8 mouse cellular contexts compared by ENCODE assay signal in the genomic region with DNA sequence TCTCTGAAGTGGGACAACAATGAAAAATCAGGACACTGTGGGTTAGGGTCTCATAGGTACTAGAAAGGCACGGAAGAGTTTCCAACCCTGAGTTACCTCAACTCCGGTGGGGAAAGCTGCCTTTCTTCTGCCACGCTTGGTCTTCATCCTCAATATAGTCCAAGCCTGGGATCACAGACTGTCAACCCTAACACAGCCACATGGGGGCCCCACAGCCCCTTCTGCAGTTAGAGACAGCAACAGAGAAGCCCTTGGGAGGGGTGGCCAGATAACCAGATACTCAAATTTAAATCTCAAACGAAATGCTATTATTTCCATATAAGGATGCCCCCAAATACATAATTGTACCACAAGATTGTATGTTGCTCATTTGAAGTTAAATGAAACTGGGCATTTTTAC. TPM values are rescaled to one million over a fixed set of nuclear protein-coding genes. Genes with fewer than 3 reads are reported as not detected.
A peak's percentile ranks its signal among the peaks of the same experiment; 100 is the strongest.
DNase-seq lines count a peak whose midpoint lies in the region; ATAC-seq lines count a peak whose summit lies in the region.

No protein-coding gene starts in this region.

- no peaks in the 10 kb centered on the region for H3K27me3 ChIP-seq in midbrain, embryonic 11.5 days (ENCODE audit: control insufficient read depth, insufficient read depth, low read length)
- H3K27me3 ChIP-seq in midbrain, embryonic 13.5 days, result no peaks in the 10 kb centered on the region
- H3K27me3 ChIP-seq in embryonic facial prominence, embryonic 10.5 days (replicated peaks; ENCODE audit: low read depth, poor library complexity, severe bottlenecking), result no peaks in the 10 kb centered on the region
- no peaks in the 10 kb centered on the region for H3K27me3 ChIP-seq in intestine, embryonic 14.5 days (replicated peaks; ENCODE audit: control insufficient read depth, insufficient read depth, low read length)
- H3K27me3 ChIP-seq in hindbrain, embryonic 13.5 days, result no peaks in the 10 kb centered on the region

- no peak overlapping the region for H3K27ac ChIP-seq in midbrain, embryonic 11.5 days (ENCODE audit: low read depth, low read length)
- H3K27ac ChIP-seq in midbrain, embryonic 13.5 days, result no peak overlapping the region
- 0 out of 2 replicates have a peak overlapping the region, but pooled peaks have one; percentile 51 for H3K27ac ChIP-seq in embryonic facial prominence, embryonic 10.5 days (replicated peaks)
- H3K27ac ChIP-seq in intestine, embryonic 14.5 days (ENCODE audit: low read depth), result peak overlapping the region; percentile 95
- no peak overlapping the region for H3K27ac ChIP-seq in hindbrain, embryonic 13.5 days

- H3K4me3 ChIP-seq in midbrain, embryonic 11.5 days (ENCODE audit: low read depth, low read length), result no peak overlapping the region
- H3K4me3 ChIP-seq in midbrain, embryonic 13.5 days (replicated peaks), result no peak overlapping the region
- H3K4me3 ChIP-seq in embryonic facial prominence, embryonic 10.5 days, result no peak overlapping the region
- H3K4me3 ChIP-seq in intestine, embryonic 14.5 days (ENCODE audit: low read depth, low read length), result peak overlapping the region; percentile 47; the same call in 1 of the 2 replicates
- no peak overlapping the region for H3K4me3 ChIP-seq in hindbrain, embryonic 13.5 days

- no peaks in the 10 kb centered on the region for H3K4me1 ChIP-seq in midbrain, embryonic 11.5 days (ENCODE audit: control insufficient read depth, insufficient read depth, low read length)
- H3K4me1 ChIP-seq in midbrain, embryonic 13.5 days (replicated peaks), result peaks cover 7% of the 10 kb centered on the region
- peaks cover 24% of the 10 kb centered on the region for H3K4me1 ChIP-seq in embryonic facial prominence, embryonic 10.5 days
- H3K4me1 ChIP-seq in intestine, embryonic 14.5 days (replicated peaks; ENCODE audit: control insufficient read depth, insufficient read depth, low read length), result peaks cover 44% of the 10 kb centered on the region
- H3K4me1 ChIP-seq in hindbrain, embryonic 13.5 days (replicated peaks), result peaks cover 13% of the 10 kb centered on the region

- 66% methylated on average over 4 of the region's 4 CpGs for WGBS in midbrain, embryonic 11.5 days
- 56% methylated on average over 4 of the region's 4 CpGs for WGBS in midbrain, embryonic 13.5 days
- 69% methylated on average over 4 of the region's 4 CpGs for WGBS in embryonic facial prominence, embryonic 10.5 days
- WGBS in intestine, embryonic 14.5 days, result 52% methylated on average over 4 of the region's 4 CpGs
- WGBS in hindbrain, embryonic 13.5 days, result 66% methylated on average over 4 of the region's 4 CpGs

- DNase-seq in midbrain, embryonic 11.5 days (ENCODE audit: low spot score, missing footprints), result peak; percentile 86
- DNase-seq in NIH3T3 (ENCODE audit: low read depth), result peak; percentile 62
- DNase-seq in embryonic facial prominence, embryonic 10.5 days (ENCODE audit: low spot score), result no peak
- DNase-seq in intestine, embryonic 14.5 days (ENCODE audit: low spot score), result peak; percentile 73
- DNase-seq in liver, result peak; percentile 73
- DNase-seq in retina, postnatal 1 day, result peak; percentile 18

- no peak for ATAC-seq in midbrain, embryonic 11.5 days (ENCODE audit: low FRiP score)
- no peak for ATAC-seq in midbrain, embryonic 13.5 days
- no peak for ATAC-seq in intestine, embryonic 14.5 days (replicated peaks; ENCODE audit: low FRiP score, low TSS enrichment, low read depth)
- no peak for ATAC-seq in hindbrain, embryonic 13.5 days (ENCODE audit: low FRiP score)

- H3K9ac ChIP-seq in midbrain, embryonic 11.5 days (ENCODE audit: low read length), result no peak overlapping the region
- no peak overlapping the region for H3K9ac ChIP-seq in midbrain, embryonic 13.5 days (replicated peaks)
- no peak overlapping the region for H3K9ac ChIP-seq in intestine, embryonic 14.5 days (ENCODE audit: low read length)
- no peak overlapping the region for H3K9ac ChIP-seq in hindbrain, embryonic 13.5 days

- no peak overlapping the region for H3K4me2 ChIP-seq in midbrain, embryonic 11.5 days
- H3K4me2 ChIP-seq in midbrain, embryonic 13.5 days (replicated peaks), result no peak overlapping the region
- H3K4me2 ChIP-seq in intestine, embryonic 14.5 days (ENCODE audit: low read length), result peak overlapping the region; percentile 48
- no peak overlapping the region for H3K4me2 ChIP-seq in hindbrain, embryonic 13.5 days

- no peaks in the 10 kb centered on the region for H3K9me3 ChIP-seq in midbrain, embryonic 11.5 days (ENCODE audit: control insufficient read depth, low read length)
- H3K9me3 ChIP-seq in midbrain, embryonic 13.5 days, result no peaks in the 10 kb centered on the region
- H3K9me3 ChIP-seq in embryonic facial prominence, embryonic 10.5 days, result no peaks in the 10 kb centered on the region
- no peaks in the 10 kb centered on the region for H3K9me3 ChIP-seq in intestine, embryonic 14.5 days (ENCODE audit: control insufficient read depth, low read length)
- H3K9me3 ChIP-seq in hindbrain, embryonic 13.5 days, result no peaks in the 10 kb centered on the region

- no peaks in the 10 kb centered on the region for H3K36me3 ChIP-seq in midbrain, embryonic 11.5 days (ENCODE audit: control insufficient read depth, insufficient read depth, low read length)
- H3K36me3 ChIP-seq in midbrain, embryonic 13.5 days, result no peaks in the 10 kb centered on the region
- no peaks in the 10 kb centered on the region for H3K36me3 ChIP-seq in embryonic facial prominence, embryonic 10.5 days (replicated peaks)
- no peaks in the 10 kb centered on the region for H3K36me3 ChIP-seq in intestine, embryonic 14.5 days (ENCODE audit: control insufficient read depth, insufficient read depth, low read length)
- H3K36me3 ChIP-seq in hindbrain, embryonic 13.5 days, result no peaks in the 10 kb centered on the region

RNA-seq across cellular contexts. Expression of a gene that starts 0.5 kb away (rescaled TPM):
- polyA plus RNA-seq in midbrain, embryonic 11.5 days (2014; fragmentation: Nextera tagmentation; extraction: Ambion mirVana), result 1.9 and 2.2 TPM in 2 replicates
- 0.62 and 0.86 TPM in 2 replicates for polyA plus RNA-seq in midbrain, embryonic 13.5 days (2015; fragmentation: Nextera tagmentation; extraction: Ambion mirVana)
- polyA plus RNA-seq in embryonic facial prominence, embryonic 10.5 days (2016; fragmentation: Nextera tagmentation; extraction: Ambion mirVana), result 0.87 and 1.5 TPM in 2 replicates
- polyA plus RNA-seq in intestine, embryonic 14.5 days (2014; fragmentation: Nextera tagmentation; extraction: Ambion mirVana), result 33.1 and 33.4 TPM in 2 replicates
- polyA plus RNA-seq in hindbrain, embryonic 13.5 days (2015; fragmentation: Nextera tagmentation; extraction: Ambion mirVana), result 0.79 and 0.89 TPM in 2 replicates

RNA-seq across cellular contexts. Expression of a gene that starts 46.0 kb away (rescaled TPM):
- 84.2 and 92.4 TPM in 2 replicates for polyA plus RNA-seq in midbrain, embryonic 11.5 days (2014; fragmentation: Nextera tagmentation; extraction: Ambion mirVana)
- polyA plus RNA-seq in midbrain, embryonic 13.5 days (2015; fragmentation: Nextera tagmentation; extraction: Ambion mirVana), result 99.7 and 102 TPM in 2 replicates
- 86.4 and 87.5 TPM in 2 replicates for polyA plus RNA-seq in embryonic facial prominence, embryonic 10.5 days (2016; fragmentation: Nextera tagmentation; extraction: Ambion mirVana)
- 54.0 and 61.2 TPM in 2 replicates for polyA plus RNA-seq in intestine, embryonic 14.5 days (2014; fragmentation: Nextera tagmentation; extraction: Ambion mirVana)
- polyA plus RNA-seq in hindbrain, embryonic 13.5 days (2015; fragmentation: Nextera tagmentation; extraction: Ambion mirVana), result 94.3 and 96.9 TPM in 2 replicates

Comparison
In these comparisons a context has a peak if more than half of its experiments do, and no peak if none do; other contexts are left out.
1. H3K27ac ChIP-seq: peak in embryonic facial prominence, embryonic 10.5 days (single experiment) and intestine, embryonic 14.5 days (single experiment); none in midbrain, embryonic 11.5 days (single experiment), midbrain, embryonic 13.5 days (single experiment) and hindbrain, embryonic 13.5 days (single experiment).
2. RNA of a gene that starts 0.5 kb away (polyA plus RNA-seq): 33.1 to 33.4 TPM in intestine, embryonic 14.5 days; 1.9 to 2.2 TPM in midbrain, embryonic 11.5 days, 0.87 to 1.5 TPM in embryonic facial prominence, embryonic 10.5 days, 0.79 to 0.89 TPM in hindbrain, embryonic 13.5 days and 0.62 to 0.86 TPM in midbrain, embryonic 13.5 days; every median in the first group is over 10 times any median in the second.